20 mouse cellular contexts compared by ENCODE assay signal in genomic region chr5:140654096-140654845, GRCm38 (mm10). TPM values are rescaled to one million over a fixed set of nuclear protein-coding genes. Genes with fewer than 3 reads are reported as not detected.
DNase-seq lines count a peak whose midpoint lies in the region; ATAC-seq and TF ChIP-seq lines count a peak whose summit lies in the region.
"Had no signal": no experiment of that assay in that cellular context is flagged by ENCODE, and none has a peak within 500 bp of the region (broad histone marks: within the 10 kb centered on the region; RNA-seq: fewer than 3 reads in every experiment).

No protein-coding gene starts in this region.

- 0 out of 2 replicates have a peak, but pooled peaks cover 10% of the 10 kb centered on the region for H3K27me3 ChIP-seq in heart, embryonic 10.5 days (ENCODE audit: insufficient read depth, poor library complexity, severe bottlenecking)
- H3K27me3 ChIP-seq in intestine, postnatal 0 days (replicated peaks; ENCODE audit: control insufficient read depth, insufficient read depth, low read length) = no peaks in the 10 kb centered on the region
- no peaks in the 10 kb centered on the region for H3K27me3 ChIP-seq in forebrain, embryonic 11.5 days (ENCODE audit: control insufficient read depth, insufficient read depth, low read length)
- H3K27me3 ChIP-seq: heart, embryonic 12.5 days; Patski had no signal

- no peaks in the 10 kb centered on the region for H3K9me3 ChIP-seq in heart, embryonic 10.5 days
- H3K9me3 ChIP-seq in intestine, postnatal 0 days (ENCODE audit: control insufficient read depth) = no peaks in the 10 kb centered on the region
- no peaks in the 10 kb centered on the region for H3K9me3 ChIP-seq in forebrain, embryonic 11.5 days (ENCODE audit: control insufficient read depth, low read length)
- H3K9me3 ChIP-seq: heart, embryonic 12.5 days had no signal

- TF ChIP-seq CTCF in intestine, postnatal 0 days (IDR thresholded peaks at IDR 0.05; ENCODE audit: low read depth) = no peak

- peaks cover 25% of the 10 kb centered on the region for H3K4me1 ChIP-seq in heart, embryonic 10.5 days
- H3K4me1 ChIP-seq in intestine, postnatal 0 days (replicated peaks; ENCODE audit: control insufficient read depth, insufficient read depth, low read length) = peaks cover 14% of the 10 kb centered on the region; the same call in 1 of the 2 replicates
- H3K4me1 ChIP-seq in forebrain, embryonic 11.5 days (replicated peaks; ENCODE audit: control insufficient read depth, insufficient read depth, low read length) = peaks cover 5% of the 10 kb centered on the region; the same call in 1 of the 2 replicates

- no peak overlapping the region for H3K4me2 ChIP-seq in intestine, postnatal 0 days (replicated peaks; ENCODE audit: low read depth)
- H3K4me2 ChIP-seq in forebrain, embryonic 11.5 days (ENCODE audit: low read depth, low read length, severe bottlenecking) = no peak overlapping the region
- H3K4me2 ChIP-seq: heart, embryonic 12.5 days; liver, embryonic 11.5 days; lung, embryonic 14.5 days had no signal

- ATAC-seq in intestine, postnatal 0 days = peak; percentile 93
- ATAC-seq in forebrain, embryonic 11.5 days (replicated peaks; ENCODE audit: low FRiP score) = no peak
- ATAC-seq: Patski had no signal

- H3K27ac ChIP-seq in heart, embryonic 10.5 days = peak overlapping the region; percentile 47; the same call in 1 of the 2 replicates
- H3K27ac ChIP-seq in intestine, postnatal 0 days (ENCODE audit: low read depth, low read length) = peak overlapping the region; percentile 74
- no peak overlapping the region for H3K27ac ChIP-seq in forebrain, embryonic 11.5 days (ENCODE audit: low read depth, low read length)
- H3K27ac ChIP-seq: macrophage had no signal

- WGBS in heart, embryonic 10.5 days = 80% methylated on average over 15 of the region's 15 CpGs
- 35% methylated on average over 15 of the region's 15 CpGs for WGBS in intestine, postnatal 0 days
- 87% methylated on average over 15 of the region's 15 CpGs for WGBS in forebrain, embryonic 11.5 days

- H3K4me3 ChIP-seq in heart, embryonic 10.5 days = no peak overlapping the region
- H3K4me3 ChIP-seq in intestine, postnatal 0 days (ENCODE audit: low read depth, low read length) = no peak overlapping the region
- no peak overlapping the region for H3K4me3 ChIP-seq in forebrain, embryonic 11.5 days (ENCODE audit: low read depth, low read length)
- H3K4me3 ChIP-seq: erythroblast, embryonic 14.5 days; heart, embryonic 12.5 days had no signal

- H3K36me3 ChIP-seq in heart, embryonic 10.5 days = no peaks in the 10 kb centered on the region
- no peaks in the 10 kb centered on the region for H3K36me3 ChIP-seq in intestine, postnatal 0 days (ENCODE audit: control insufficient read depth, insufficient read depth)
- H3K36me3 ChIP-seq in forebrain, embryonic 11.5 days (ENCODE audit: control insufficient read depth, insufficient read depth, low read length) = no peaks in the 10 kb centered on the region
- H3K36me3 ChIP-seq: heart, embryonic 12.5 days had no signal

- DNase-seq in heart, embryonic 10.5 days (ENCODE audit: low spot score) = no peak
- no peak for DNase-seq in heart, adult 8-10 months (ENCODE audit: low spot score)
- peak; percentile 54 for DNase-seq in ovary, postnatal 36 days (ENCODE audit: low spot score)
- DNase-seq in ovary, postnatal 10 days (ENCODE audit: low spot score) = no peak
- DNase-seq in embryo, embryonic 10.5 days (ENCODE audit: low spot score) = no peak
- no peak for DNase-seq in embryo, embryonic 11 days
- DNase-seq in forebrain, embryonic 11.5 days (ENCODE audit: low spot score) = no peak
- DNase-seq: cerebellum, adult 9-11 months; gastrocnemius, postnatal 25 days; heart, postnatal 36 days; lung, embryonic 14.5 days; midbrain, embryonic 14.5 days; right cerebral cortex, postnatal 4 days; thymus, postnatal 25 days had no signal

- no peak overlapping the region for H3K9ac ChIP-seq in intestine, postnatal 0 days (ENCODE audit: low read depth, low read length)
- H3K9ac ChIP-seq in forebrain, embryonic 11.5 days (ENCODE audit: low read length) = no peak overlapping the region
- H3K9ac ChIP-seq: heart, embryonic 12.5 days; lung, embryonic 14.5 days had no signal

RNA-seq across cellular contexts. Expression of gene Ttyh3, which starts 5.4 kb away (rescaled TPM):
- 23.5 and 32.9 TPM in 2 replicates for polyA plus RNA-seq in heart, embryonic 10.5 days (2016; fragmentation: Nextera tagmentation; extraction: Ambion mirVana)
- total RNA-seq in heart, adult 8-10 months (2022) = 10 to 100 TPM in 2 of 4 experiments, 1 to 10 TPM in 2; 8.8 to 11.5 (median 9.9) TPM
- polyA plus RNA-seq in intestine, postnatal 0 days (2015; fragmentation: Nextera tagmentation; extraction: Ambion mirVana) = 21.4 and 23.6 TPM in 2 replicates
- 83.3 and 91.5 TPM in 2 replicates for polyA plus RNA-seq in forebrain, embryonic 11.5 days (2014; fragmentation: Nextera tagmentation; extraction: Ambion mirVana)

RNA-seq across cellular contexts. Expression of gene Lfng, which starts 47.2 kb away (rescaled TPM):
- 3.8 and 4.7 TPM in 2 replicates for polyA plus RNA-seq in heart, embryonic 10.5 days (2016; fragmentation: Nextera tagmentation; extraction: Ambion mirVana)
- total RNA-seq in heart, adult 8-10 months (2022) = 1 to 10 TPM; 6.0 to 8.3 (median 6.9) TPM
- 7.1 and 7.3 TPM in 2 replicates for polyA plus RNA-seq in intestine, postnatal 0 days (2015; fragmentation: Nextera tagmentation; extraction: Ambion mirVana)
- polyA plus RNA-seq in forebrain, embryonic 11.5 days (2014; fragmentation: Nextera tagmentation; extraction: Ambion mirVana) = 41.8 and 45.4 TPM in 2 replicates

RNA-seq across cellular contexts. Expression of gene Iqce, which starts 47.9 kb away (rescaled TPM):
- polyA plus RNA-seq in heart, embryonic 10.5 days (2016; fragmentation: Nextera tagmentation; extraction: Ambion mirVana) = 11.4 and 17.9 TPM in 2 replicates
- total RNA-seq in heart, adult 8-10 months (2022) = 1 to 10 TPM; 4.5 to 7.8 (median 5.6) TPM
- polyA plus RNA-seq in intestine, postnatal 0 days (2015; fragmentation: Nextera tagmentation; extraction: Ambion mirVana) = 5.7 and 7.0 TPM in 2 replicates
- polyA plus RNA-seq in forebrain, embryonic 11.5 days (2014; fragmentation: Nextera tagmentation; extraction: Ambion mirVana) = 28.6 and 31.0 TPM in 2 replicates

RNA-seq across cellular contexts. Expression of gene Brat1, which starts 50.5 kb away (rescaled TPM):
- 18.6 and 19.1 TPM in 2 replicates for polyA plus RNA-seq in heart, embryonic 10.5 days (2016; fragmentation: Nextera tagmentation; extraction: Ambion mirVana)
- 1 to 10 TPM; 6.7 to 8.2 (median 7.8) TPM for total RNA-seq in heart, adult 8-10 months (2022)
- 7.5 and 8.0 TPM in 2 replicates for polyA plus RNA-seq in intestine, postnatal 0 days (2015; fragmentation: Nextera tagmentation; extraction: Ambion mirVana)
- 17.0 and 17.1 TPM in 2 replicates for polyA plus RNA-seq in forebrain, embryonic 11.5 days (2014; fragmentation: Nextera tagmentation; extraction: Ambion mirVana)
